Mouse (Mus musculus): ENCODE measurements around the gene Fut2. TPM values are rescaled to one million over a fixed set of nuclear protein-coding genes. Genes with fewer than 3 reads are reported as not detected.
"Not testable (repeated sequence)": the region's sequence is repeated elsewhere in the genome, so short reads cannot be mapped to it uniquely, and the experiment has no call there.

Fut2 gene
- total and polyA plus RNA-seq, 2 experiments from 2014 or later = 0.27 TPM; not detected in 1

GRCm38 (mm10) chr7:45677627-45678295 lies 11.6 kb upstream of the Fut2 start:
- Histone ChIP-seq H3K36me3 (ENCODE audit: insufficient read depth, low read length) (no peaks in the 10 kb centered on the region), H3K9ac (replicated peaks; ENCODE audit: low read length, poor library complexity, severe bottlenecking) (no peak overlapping the region), H3K4me3 (ENCODE audit: low read depth, low read length) (no peak overlapping the region), H3K4me2 (ENCODE audit: low read depth, low read length, poor library complexity, severe bottlenecking) (no peak overlapping the region), H3K9me3 (ENCODE audit: low read length) (no peaks in the 10 kb centered on the region), H3K27ac (ENCODE audit: low read depth, low read length) (no peak overlapping the region), H3K4me1 (ENCODE audit: insufficient read depth, low read length) (no peaks in the 10 kb centered on the region), H3K27me3 (ENCODE audit: insufficient read depth, low read length) (no peaks in the 10 kb centered on the region)
- 76% methylated on average over 7 of the region's 7 CpGs for WGBS
- TF ChIP-seq CTCF (IDR thresholded peaks at IDR 0.05) = no peak
- DNase-seq (ENCODE audit: low spot score) (no peak), ATAC-seq (ENCODE audit: low FRiP score) (no peak)

GRCm38 (mm10) chr7:45668921-45669320 lies 2.7 kb upstream of the Fut2 start:
- H3K36me3 ChIP-seq (ENCODE audit: insufficient read depth, low read length) = no peaks in the 10 kb centered on the region
- H3K27ac ChIP-seq (ENCODE audit: low read depth, low read length) = no peak overlapping the region
- TF ChIP-seq CTCF (IDR thresholded peaks at IDR 0.05) = peak; percentile 24; the same call in 1 of the 2 replicates
- no peaks in the 10 kb centered on the region for H3K27me3 ChIP-seq (ENCODE audit: insufficient read depth, low read length)
- H3K9me3 ChIP-seq (ENCODE audit: low read length) = no peaks in the 10 kb centered on the region
- DNase-seq (ENCODE audit: low spot score) = no peak
- H3K9ac ChIP-seq (replicated peaks; ENCODE audit: low read length, poor library complexity, severe bottlenecking) = no peak overlapping the region
- no peaks in the 10 kb centered on the region for H3K4me1 ChIP-seq (ENCODE audit: insufficient read depth, low read length)
- H3K4me2 ChIP-seq (ENCODE audit: low read depth, low read length, poor library complexity, severe bottlenecking) = no peak overlapping the region
- no peak for ATAC-seq (ENCODE audit: low FRiP score)
- no peak overlapping the region for H3K4me3 ChIP-seq (ENCODE audit: low read depth, low read length)
- 97% methylated on average over 9 of the region's 9 CpGs for WGBS

- H3K4me1 ChIP-seq (ENCODE audit: insufficient read depth, low read length) = no peaks in the 10 kb centered on the region
- no peak overlapping the region for H3K27ac ChIP-seq (ENCODE audit: low read depth, low read length)
- 64% methylated on average over 14 of the region's 14 CpGs for WGBS
- H3K4me2 ChIP-seq (ENCODE audit: low read depth, low read length, poor library complexity, severe bottlenecking) = no peak overlapping the region
- H3K36me3 ChIP-seq (ENCODE audit: insufficient read depth, low read length) = no peaks in the 10 kb centered on the region
- TF ChIP-seq CTCF (IDR thresholded peaks at IDR 0.05) = no peak
- H3K9me3 ChIP-seq (ENCODE audit: low read length) = no peaks in the 10 kb centered on the region
- H3K27me3 ChIP-seq (ENCODE audit: insufficient read depth, low read length) = no peaks in the 10 kb centered on the region
- no peak overlapping the region for H3K4me3 ChIP-seq (ENCODE audit: low read depth, low read length)
- peak; percentile 42 for DNase-seq (ENCODE audit: low spot score)
- no peak overlapping the region for H3K9ac ChIP-seq (replicated peaks; ENCODE audit: low read length, poor library complexity, severe bottlenecking)
- ATAC-seq (ENCODE audit: low FRiP score) = no peak
Measured at GRCm38 (mm10) chr7:45667761-45668160, 1.6 kb upstream of the Fut2 start.

- no peak for ATAC-seq (ENCODE audit: low FRiP score)
Measured at GRCm38 (mm10) chr7:45665303-45666138, 673 bp downstream of the Fut2 start.

GRCm38 (mm10) chr7:45661702-45662101 lies 4.5 kb downstream of the Fut2 start:
- not testable (repeated sequence) for H3K9me3 ChIP-seq (ENCODE audit: low read length); H3K4me3 ChIP-seq (ENCODE audit: low read depth, low read length); ATAC-seq (ENCODE audit: low FRiP score); H3K27ac ChIP-seq (ENCODE audit: low read depth, low read length); H3K4me2 ChIP-seq (ENCODE audit: low read depth, low read length, poor library complexity, severe bottlenecking); H3K27me3 ChIP-seq (ENCODE audit: insufficient read depth, low read length); DNase-seq (ENCODE audit: low spot score); H3K9ac ChIP-seq (replicated peaks; ENCODE audit: low read length, poor library complexity, severe bottlenecking); H3K4me1 ChIP-seq (ENCODE audit: insufficient read depth, low read length); H3K36me3 ChIP-seq (ENCODE audit: insufficient read depth, low read length)
- WGBS = 89% methylated on average over 6 of the region's 6 CpGs

More at GRCm38 (mm10) chr7:45665303-45666138, 673 bp downstream of the Fut2 start:
- H3K4me1 ChIP-seq (ENCODE audit: insufficient read depth, low read length) = no peaks in the 10 kb centered on the region
- no peaks in the 10 kb centered on the region for H3K9me3 ChIP-seq (ENCODE audit: low read length)
- no peak for DNase-seq (ENCODE audit: low spot score)
- H3K9ac ChIP-seq (replicated peaks; ENCODE audit: low read length, poor library complexity, severe bottlenecking) = no peak overlapping the region
- no peak overlapping the region for H3K4me2 ChIP-seq (ENCODE audit: low read depth, low read length, poor library complexity, severe bottlenecking)
- H3K36me3 ChIP-seq (ENCODE audit: insufficient read depth, low read length) = no peaks in the 10 kb centered on the region
- no peak overlapping the region for H3K27ac ChIP-seq (ENCODE audit: low read depth, low read length)
- H3K27me3 ChIP-seq (ENCODE audit: insufficient read depth, low read length) = no peaks in the 10 kb centered on the region
- H3K4me3 ChIP-seq (ENCODE audit: low read depth, low read length) = no peak overlapping the region
- WGBS = 61% methylated on average over 13 of the region's 13 CpGs
- no peak for TF ChIP-seq CTCF (IDR thresholded peaks at IDR 0.05)

Measured in midbrain, postnatal 0 days (tissue).